In the genomic region with DNA sequence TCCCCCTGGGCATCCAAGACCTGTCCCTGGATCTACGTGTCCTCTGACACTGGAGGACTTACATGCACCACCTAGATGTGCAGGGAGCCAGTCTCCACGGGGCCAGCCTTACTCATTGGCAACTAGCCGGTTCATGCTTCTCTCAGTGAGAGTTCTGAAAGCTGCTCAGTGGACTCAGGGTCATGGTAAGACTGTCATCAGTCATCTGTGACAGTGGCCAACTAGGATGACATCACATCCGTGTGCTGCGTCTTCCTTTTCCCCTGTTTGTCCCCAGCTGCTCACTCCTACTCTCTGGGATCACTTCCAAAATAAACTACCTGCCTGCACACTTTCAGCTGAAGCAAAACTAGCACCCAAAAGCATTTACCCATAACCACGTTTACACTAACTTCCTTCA, we compare ENCODE assay signal across 16 mouse cellular contexts. TPM values are rescaled to one million over a fixed set of nuclear protein-coding genes. Genes with fewer than 3 reads are reported as not detected.
DNase-seq lines count a peak whose midpoint lies in the region; ATAC-seq and TF ChIP-seq lines count a peak whose summit lies in the region.
"Had no signal": no experiment of that assay in that cellular context is flagged by ENCODE, and none has a peak within 500 bp of the region (broad histone marks: within the 10 kb centered on the region; RNA-seq: fewer than 3 reads in every experiment).

No protein-coding gene starts in this region.

- H3K36me3 ChIP-seq in liver, adult 2 months (ENCODE audit: control insufficient read depth, insufficient read depth, low read length) = no peaks in the 10 kb centered on the region
- H3K36me3 ChIP-seq in liver, embryonic 12.5 days = no peaks in the 10 kb centered on the region
- H3K36me3 ChIP-seq in heart, postnatal 0 days (replicated peaks; ENCODE audit: control insufficient read depth, insufficient read depth, low read length) = no peaks in the 10 kb centered on the region
- no peaks in the 10 kb centered on the region for H3K36me3 ChIP-seq in forebrain, embryonic 14.5 days (ENCODE audit: control insufficient read depth, insufficient read depth, low read length)
- H3K36me3 ChIP-seq: embryonic facial prominence, embryonic 15.5 days; hindbrain, embryonic 15.5 days; liver, embryonic 13.5 days; midbrain, embryonic 10.5 days had no signal

- no peak overlapping the region for H3K9ac ChIP-seq in liver, adult 2 months (ENCODE audit: low read depth, low read length)
- no peak overlapping the region for H3K9ac ChIP-seq in liver, embryonic 12.5 days
- no peak overlapping the region for H3K9ac ChIP-seq in heart, postnatal 0 days (replicated peaks; ENCODE audit: low read depth, low read length)
- no peak overlapping the region for H3K9ac ChIP-seq in forebrain, embryonic 14.5 days (ENCODE audit: low read length)
- H3K9ac ChIP-seq: embryonic facial prominence, embryonic 15.5 days; hindbrain, embryonic 15.5 days; liver, embryonic 13.5 days had no signal

- peaks cover 6% of the 10 kb centered on the region for H3K4me1 ChIP-seq in liver, adult 2 months (ENCODE audit: control insufficient read depth, insufficient read depth, low read length)
- no peaks in the 10 kb centered on the region for H3K4me1 ChIP-seq in liver, embryonic 12.5 days
- peaks cover 7% of the 10 kb centered on the region; the same call in 1 of the 2 replicates for H3K4me1 ChIP-seq in heart, postnatal 0 days (ENCODE audit: control insufficient read depth, insufficient read depth)
- H3K4me1 ChIP-seq in forebrain, embryonic 14.5 days (ENCODE audit: control insufficient read depth, insufficient read depth, low read length) = no peaks in the 10 kb centered on the region
- H3K4me1 ChIP-seq: embryonic facial prominence, embryonic 15.5 days; hindbrain, embryonic 15.5 days; liver, embryonic 13.5 days; midbrain, embryonic 10.5 days had no signal

- no peak overlapping the region for H3K4me2 ChIP-seq in liver, embryonic 12.5 days
- no peak overlapping the region for H3K4me2 ChIP-seq in heart, postnatal 0 days (ENCODE audit: low read depth, low read length)
- H3K4me2 ChIP-seq in forebrain, embryonic 14.5 days (ENCODE audit: low read length) = no peak overlapping the region
- H3K4me2 ChIP-seq: embryonic facial prominence, embryonic 15.5 days; hindbrain, embryonic 15.5 days; liver, embryonic 13.5 days had no signal

- TF ChIP-seq POLR2A in liver, adult 2 months (IDR thresholded peaks at IDR 0.05; ENCODE audit: extremely low read depth, insufficient read depth, low read length) = no peak

- ATAC-seq in liver, embryonic 12.5 days = no peak
- peak; percentile 66 for ATAC-seq in heart, postnatal 0 days (ENCODE audit: insufficient read depth, low read depth)
- ATAC-seq in forebrain, embryonic 14.5 days = no peak
- ATAC-seq: CD4-positive, CD25-positive, alpha-beta regulatory T cell, adult 4 months; forebrain, embryonic 16.5 days had no signal

- DNase-seq in liver, adult 2 months (ENCODE audit: extremely low read depth, low read depth, low spot score) = peak; percentile 98
- peak; percentile 66 for DNase-seq in adrenal gland, adult 8-10 months
- DNase-seq in heart, postnatal 0 days (ENCODE audit: low spot score) = peak; percentile 33
- DNase-seq in kidney, postnatal 14 days = peak; percentile 54
- DNase-seq in forebrain, embryonic 14.5 days (ENCODE audit: low spot score) = no peak
- DNase-seq in cerebellum, adult 11 months = no peak
- DNase-seq: gastrocnemius, postnatal 10 days; liver, embryonic 13.5 days; right cerebral cortex, postnatal 4 days had no signal

- TF ChIP-seq CTCF in liver, adult 2 months (IDR thresholded peaks at IDR 0.05; ENCODE audit: low read depth, low read length) = no peak
- TF ChIP-seq CTCF in heart, postnatal 0 days (IDR thresholded peaks at IDR 0.05; ENCODE audit: low read depth) = no peak

- H3K27ac ChIP-seq in liver, adult 2 months (replicated peaks; ENCODE audit: insufficient read depth, low read depth, low read length) = peak overlapping the region; percentile 11
- no peak overlapping the region for H3K27ac ChIP-seq in liver, embryonic 12.5 days
- H3K27ac ChIP-seq in heart, postnatal 0 days (ENCODE audit: low read depth) = peak overlapping the region; percentile 38; the same call in 1 of the 2 replicates
- H3K27ac ChIP-seq in forebrain, embryonic 14.5 days (ENCODE audit: low read depth, low read length) = no peak overlapping the region
- H3K27ac ChIP-seq: embryonic facial prominence, embryonic 15.5 days; hindbrain, embryonic 15.5 days; liver, embryonic 13.5 days; midbrain, embryonic 10.5 days had no signal

- no peaks in the 10 kb centered on the region for H3K79me2 ChIP-seq in liver, adult 2 months (ENCODE audit: control insufficient read depth, insufficient read depth, low read length)

- 15% methylated on average over 6 of the region's 6 CpGs for WGBS in liver, adult 2 months
- 48% methylated on average over 6 of the region's 6 CpGs for WGBS in liver, embryonic 12.5 days (ENCODE audit: insufficient replicate concordance)
- WGBS in heart, postnatal 0 days = 44% methylated on average over 6 of the region's 6 CpGs
- 88% methylated on average over 6 of the region's 6 CpGs for WGBS in forebrain, embryonic 14.5 days

- TF ChIP-seq EP300 in heart, postnatal 0 days (IDR thresholded peaks at IDR 0.05; ENCODE audit: low read depth) = no peak

- no peaks in the 10 kb centered on the region for H3K27me3 ChIP-seq in liver, adult 2 months (ENCODE audit: control insufficient read depth, insufficient read depth, low read length)
- no peaks in the 10 kb centered on the region for H3K27me3 ChIP-seq in liver, embryonic 12.5 days (replicated peaks)
- H3K27me3 ChIP-seq in heart, postnatal 0 days (ENCODE audit: control insufficient read depth, insufficient read depth, low read length) = no peaks in the 10 kb centered on the region
- no peaks in the 10 kb centered on the region for H3K27me3 ChIP-seq in forebrain, embryonic 14.5 days (replicated peaks; ENCODE audit: control insufficient read depth, insufficient read depth, low read length)
- H3K27me3 ChIP-seq: embryonic facial prominence, embryonic 15.5 days; hindbrain, embryonic 15.5 days; liver, embryonic 13.5 days had no signal

- no peak overlapping the region for H3K4me3 ChIP-seq in liver, adult 2 months (ENCODE audit: insufficient read depth, low read depth, low read length)
- no peak overlapping the region for H3K4me3 ChIP-seq in liver, embryonic 12.5 days
- H3K4me3 ChIP-seq in heart, postnatal 0 days (ENCODE audit: low read depth, low read length) = no peak overlapping the region
- H3K4me3 ChIP-seq in forebrain, embryonic 14.5 days (ENCODE audit: low read depth, low read length) = no peak overlapping the region
- H3K4me3 ChIP-seq: embryonic facial prominence, embryonic 15.5 days; hindbrain, embryonic 15.5 days; liver, embryonic 13.5 days; midbrain, embryonic 10.5 days; myocyte had no signal

- H3K9me3 ChIP-seq in liver, embryonic 12.5 days (replicated peaks) = 0 out of 2 replicates have a peak, but pooled peaks cover 4% of the 10 kb centered on the region
- H3K9me3 ChIP-seq in heart, postnatal 0 days (replicated peaks; ENCODE audit: control insufficient read depth, low read length) = no peaks in the 10 kb centered on the region
- H3K9me3 ChIP-seq in forebrain, embryonic 14.5 days (replicated peaks; ENCODE audit: control insufficient read depth, low read length) = no peaks in the 10 kb centered on the region
- H3K9me3 ChIP-seq: embryonic facial prominence, embryonic 15.5 days; hindbrain, embryonic 15.5 days; liver, embryonic 13.5 days; midbrain, embryonic 10.5 days had no signal

RNA-seq across cellular contexts. Expression of gene Arsb, which starts 50.6 kb away (rescaled TPM):
- 7.3 and 11.2 TPM in 2 replicates for total RNA-seq in liver, adult 2 months (2014; rRNA removed)
- 15.0 and 19.1 TPM in 2 replicates for polyA plus RNA-seq in liver, adult 2 months (2012; rRNA removed)
- 2.8 and 3.5 TPM in 2 replicates for polyA plus RNA-seq in liver, embryonic 12.5 days (2016; fragmentation: Nextera tagmentation; extraction: Ambion mirVana)
- 10 to 100 TPM; 46.8 to 54.0 (median 48.8) TPM for total RNA-seq in adrenal gland, adult 8-10 months (2022)
- 5.0 and 6.2 TPM in 2 replicates for total RNA-seq in heart, postnatal 0 days (2014; rRNA removed; ENCODE audit: low replicate concordance)
- 3.0 and 3.1 TPM in 2 replicates for polyA plus RNA-seq in heart, postnatal 0 days (2015; fragmentation: Nextera tagmentation; extraction: Ambion mirVana)
- polyA plus RNA-seq in forebrain, embryonic 14.5 days (2014; fragmentation: Nextera tagmentation; extraction: Ambion mirVana) = 10.0 and 12.2 TPM in 2 replicates

Comparison
In these comparisons a context has a peak if more than half of its experiments do, and no peak if none do; other contexts are left out.
1. H3K27ac ChIP-seq: peak in liver, adult 2 months (single experiment) and heart, postnatal 0 days (single experiment); none in liver, embryonic 12.5 days (single experiment) and forebrain, embryonic 14.5 days (single experiment).
2. DNase-seq: peak in liver, adult 2 months (single experiment), adrenal gland, adult 8-10 months (single experiment), heart, postnatal 0 days (single experiment) and kidney, postnatal 14 days (single experiment); none in forebrain, embryonic 14.5 days (single experiment) and cerebellum, adult 11 months (single experiment).